Mouse (Mus musculus): ENCODE measurements around the gene Thegl. TPM values are rescaled to one million over a fixed set of nuclear protein-coding genes. Genes with fewer than 3 reads are reported as not detected.

The Thegl gene
- polyA plus RNA-seq, 1 experiment from 2014 or later, result 0.08 TPM

DNA sequence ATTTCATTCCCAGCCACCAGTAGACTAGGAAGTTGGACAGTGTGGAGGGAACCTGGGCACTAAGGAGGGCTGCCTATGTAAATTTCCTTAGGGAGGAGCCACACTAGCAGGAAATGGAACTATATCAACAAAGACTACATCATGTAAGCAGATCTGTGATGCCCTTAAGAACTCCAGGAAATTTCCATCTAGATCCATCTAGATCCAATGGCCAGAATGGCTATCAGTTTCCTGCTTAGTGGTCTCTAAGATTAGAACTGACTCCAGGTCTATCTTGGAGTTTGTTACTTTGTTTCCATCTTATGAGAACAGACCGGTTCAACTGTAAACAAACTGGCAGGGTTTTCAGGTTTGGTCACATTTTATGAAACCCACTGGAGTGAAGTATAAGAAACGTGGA is 94.0 kb downstream of the Thegl start:
- 42% methylated on average over 2 of the region's 2 CpGs for WGBS
- peaks cover 2% of the 10 kb centered on the region for H3K4me1 ChIP-seq (ENCODE audit: control insufficient read depth, insufficient read depth, low read length)
- H3K9ac ChIP-seq (ENCODE audit: low read length), result no peak overlapping the region
- no peaks in the 10 kb centered on the region for H3K9me3 ChIP-seq (replicated peaks; ENCODE audit: control insufficient read depth, low read length)
- H3K27me3 ChIP-seq (ENCODE audit: control insufficient read depth, insufficient read depth, low read length), result no peaks in the 10 kb centered on the region
- ATAC-seq (ENCODE audit: insufficient read depth, low FRiP score), result no peak
- H3K27ac ChIP-seq (ENCODE audit: low read length), result no peak overlapping the region
- H3K4me3 ChIP-seq (replicated peaks; ENCODE audit: low read length), result no peak overlapping the region
- no peaks in the 10 kb centered on the region for H3K36me3 ChIP-seq (ENCODE audit: control insufficient read depth, insufficient read depth, low read length)
- no peak overlapping the region for H3K4me2 ChIP-seq (ENCODE audit: low read depth, low read length)

Other genes starting within 250 kb of the Thegl start
- 14.0 and 15.5 TPM in 2 replicates for gene Aasdh, start 110.5 kb upstream of the Thegl start, polyA plus RNA-seq (2015; fragmentation: Nextera tagmentation; extraction: Ambion mirVana)
- 210 and 211 TPM in 2 replicates for gene Paics, start 64.7 kb upstream of the Thegl start, polyA plus RNA-seq (2015; fragmentation: Nextera tagmentation; extraction: Ambion mirVana)
- 21.7 and 26.2 TPM in 2 replicates for gene Ppat, start 64.4 kb upstream of the Thegl start, polyA plus RNA-seq (2015; fragmentation: Nextera tagmentation; extraction: Ambion mirVana)
- gene Srp72, start 41.3 kb upstream of the Thegl start, polyA plus RNA-seq (2015; fragmentation: Nextera tagmentation; extraction: Ambion mirVana), result 89.3 and 89.4 TPM in 2 replicates
- gene Arl9, start 12.0 kb upstream of the Thegl start, polyA plus RNA-seq (2015; fragmentation: Nextera tagmentation; extraction: Ambion mirVana), result 0.27 TPM in 1 of 2 replicates, not detected in the other
- gene Hopx, start 99.1 kb downstream of the Thegl start, polyA plus RNA-seq (2015; fragmentation: Nextera tagmentation; extraction: Ambion mirVana), result 6.9 and 11.2 TPM in 2 replicates
- 1.3 and 3.2 TPM in 2 replicates for gene Spink2, start 195.4 kb downstream of the Thegl start, polyA plus RNA-seq (2015; fragmentation: Nextera tagmentation; extraction: Ambion mirVana)
- gene Rest, start 249.5 kb downstream of the Thegl start, polyA plus RNA-seq (2015; fragmentation: Nextera tagmentation; extraction: Ambion mirVana), result 21.3 and 22.5 TPM in 2 replicates